Mouse (Mus musculus): ENCODE results near the gene Actg1.

Gene Actg1

GRCm38 (mm10) chr11:120345067-120345681 lies 3.2 kb downstream of the Actg1 start:
- DNase-seq (ENCODE audit: low spot score), result no peak

GRCm38 (mm10) chr11:120344310-120344920 lies 3.9 kb downstream of the Actg1 start:
- no peak for DNase-seq (ENCODE audit: low spot score)

- no peak for DNase-seq (ENCODE audit: low spot score)
Measured at GRCm38 (mm10) chr11:120343519-120344309, 4.6 kb downstream of the Actg1 start.

- DNase-seq (ENCODE audit: low spot score), result no peak
Measured at GRCm38 (mm10) chr11:120342656-120343160, 5.6 kb downstream of the Actg1 start.

- no peak for DNase-seq (ENCODE audit: low spot score)
Measured at GRCm38 (mm10) chr11:120341661-120342060, 6.7 kb downstream of the Actg1 start.

GRCm38 (mm10) chr11:120339978-120340513 lies 8.3 kb downstream of the Actg1 start:
- no peak for DNase-seq (ENCODE audit: low spot score)

GRCm38 (mm10) chr11:120338786-120339185 lies 9.6 kb downstream of the Actg1 start:
- no peak for DNase-seq (ENCODE audit: low spot score)

GRCm38 (mm10) chr11:120337447-120337846 lies 10.9 kb downstream of the Actg1 start:
- no peak for DNase-seq (ENCODE audit: low spot score)

GRCm38 (mm10) chr11:120335431-120336021 lies 12.8 kb downstream of the Actg1 start:
- DNase-seq (ENCODE audit: low spot score), result no peak

- no peak for DNase-seq (ENCODE audit: low spot score)
Measured at GRCm38 (mm10) chr11:120320156-120320555, 28.2 kb downstream of the Actg1 start.

- DNase-seq (ENCODE audit: low spot score), result no peak
Measured at GRCm38 (mm10) chr11:120319310-120319709, 29.0 kb downstream of the Actg1 start.

GRCm38 (mm10) chr11:120317456-120317855 lies 30.9 kb downstream of the Actg1 start:
- no peak for DNase-seq (ENCODE audit: low spot score)

GRCm38 (mm10) chr11:120316690-120317254 lies 31.6 kb downstream of the Actg1 start:
- DNase-seq (ENCODE audit: low spot score), result no peak

GRCm38 (mm10) chr11:120315832-120316689 lies 32.3 kb downstream of the Actg1 start:
- peak; percentile 89 for DNase-seq (ENCODE audit: low spot score)

GRCm38 (mm10) chr11:120315416-120315761 lies 33.0 kb downstream of the Actg1 start:
- DNase-seq (ENCODE audit: low spot score), result no peak

- DNase-seq (ENCODE audit: low spot score), result no peak
Measured at GRCm38 (mm10) chr11:120314721-120315415, 33.5 kb downstream of the Actg1 start.

- no peak for DNase-seq (ENCODE audit: low spot score)
Measured at GRCm38 (mm10) chr11:120313906-120314685, 34.2 kb downstream of the Actg1 start.

GRCm38 (mm10) chr11:120312069-120312468 lies 36.3 kb downstream of the Actg1 start:
- DNase-seq (ENCODE audit: low spot score), result no peak

- no peak for DNase-seq (ENCODE audit: low spot score)
Measured at GRCm38 (mm10) chr11:120311561-120311960, 36.8 kb downstream of the Actg1 start.
